Mouse (Mus musculus): ENCODE measurements at regions not wholly inside any gene's neighbourhood (a gene's known extent, or its start where the extent isn't known, plus 50 kb on each side); places are given as distances from the start of the nearest gene placed in this dataset.

DNA sequence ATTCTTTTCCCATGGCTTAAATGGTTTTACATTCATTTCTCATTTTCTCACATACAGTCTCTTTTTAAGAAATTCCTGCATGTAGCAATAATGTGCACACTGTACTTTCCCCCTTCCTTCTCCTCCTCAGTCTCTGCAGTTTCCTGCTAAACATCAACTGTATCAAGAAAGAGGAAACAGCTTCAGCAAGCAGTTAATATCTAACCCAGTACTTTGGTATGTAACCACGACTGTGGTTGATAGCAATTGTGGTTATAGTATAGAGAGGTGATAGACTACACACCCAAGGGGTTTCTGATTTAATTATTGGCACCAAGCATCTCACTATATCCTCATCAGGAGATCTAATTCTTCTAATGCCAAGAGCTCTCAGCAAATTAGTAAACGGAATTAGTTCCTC, 52.8 kb upstream of the Eci2 start:
- ATAC-seq (ENCODE audit: poor library complexity, severe bottlenecking): peak; percentile 30; the same call in 1 of the 2 replicates

DNA sequence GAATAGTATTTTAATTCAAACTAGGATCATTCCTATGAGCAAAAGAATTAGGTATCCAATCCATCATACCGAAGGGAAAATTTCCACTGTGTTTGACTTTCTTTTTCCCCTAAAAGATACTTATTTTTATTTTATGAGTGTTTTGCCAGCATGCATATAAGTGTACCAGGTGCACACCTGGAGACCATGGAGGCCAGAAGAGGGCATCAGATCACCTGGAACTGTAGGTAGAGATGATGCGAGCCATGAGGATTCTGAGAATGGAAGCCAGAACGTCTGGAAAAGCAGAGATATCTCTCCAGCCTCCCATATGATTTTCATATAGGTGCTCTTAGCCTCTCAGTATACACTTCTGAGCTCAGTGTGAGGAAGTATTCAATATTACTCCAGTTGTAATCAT, 58.5 kb upstream of the Eci2 start:
- ATAC-seq (ENCODE audit: poor library complexity, severe bottlenecking): no peak

DNA sequence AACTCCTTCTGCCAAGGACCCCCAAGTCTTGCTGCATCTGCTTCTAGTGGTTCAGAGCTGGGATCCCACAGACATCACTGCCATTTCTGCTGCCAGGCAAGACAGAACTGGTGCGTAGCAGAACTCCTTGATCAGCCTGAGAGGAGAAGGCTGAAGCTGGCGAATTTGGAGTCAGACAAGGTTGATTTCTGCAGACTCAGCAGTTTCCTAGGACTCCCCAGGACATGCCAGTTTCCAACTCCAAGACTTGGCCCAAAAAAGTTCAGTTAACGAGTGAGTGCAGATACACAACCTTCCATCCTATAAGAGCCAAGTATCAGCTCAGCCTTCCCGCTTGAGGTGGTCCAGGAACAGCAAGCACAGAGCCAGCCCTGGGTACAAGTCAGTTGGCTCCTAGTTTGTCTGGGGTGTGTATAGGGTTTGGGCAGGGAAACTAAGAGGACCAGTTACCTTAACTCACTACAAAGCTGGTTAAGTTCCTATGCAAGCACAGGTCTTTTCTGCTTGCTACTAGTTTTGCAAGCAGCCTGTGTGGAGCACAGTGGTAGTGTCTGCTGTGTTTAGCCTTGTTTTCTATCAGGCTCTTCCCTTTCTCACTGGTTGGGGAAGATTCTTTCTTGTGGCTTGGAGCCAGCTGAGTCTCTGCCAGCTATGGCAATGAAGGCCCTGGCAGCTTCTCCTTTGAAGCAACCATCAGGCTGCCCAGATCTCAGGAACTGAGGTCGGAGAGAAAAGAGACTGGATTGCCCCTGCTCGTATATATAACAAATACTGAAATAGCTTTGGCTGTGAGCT, 60.5 kb upstream of the Eci2 start:
- ATAC-seq (ENCODE audit: poor library complexity, severe bottlenecking): no peak

DNA sequence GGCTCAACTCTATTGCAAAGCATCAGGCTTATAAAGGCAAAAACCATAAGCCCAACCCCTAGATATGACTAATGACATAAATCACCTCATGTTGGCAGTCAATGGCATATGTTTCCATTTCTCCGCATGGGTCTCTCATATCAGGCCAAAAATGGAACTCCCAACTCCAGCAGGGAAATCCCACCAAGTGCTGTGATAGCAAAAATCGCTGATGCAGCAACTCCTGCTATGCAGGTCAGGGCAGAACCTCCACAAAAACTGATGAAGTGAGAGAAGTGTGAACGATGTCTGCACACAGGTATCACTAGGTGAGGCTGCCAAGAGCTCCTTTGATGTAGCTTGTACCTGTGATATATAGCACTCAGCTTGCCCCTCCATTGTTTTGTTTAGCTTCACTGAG, 64.3 kb upstream of the Eci2 start:
- no peak for ATAC-seq (ENCODE audit: poor library complexity, severe bottlenecking)

DNA sequence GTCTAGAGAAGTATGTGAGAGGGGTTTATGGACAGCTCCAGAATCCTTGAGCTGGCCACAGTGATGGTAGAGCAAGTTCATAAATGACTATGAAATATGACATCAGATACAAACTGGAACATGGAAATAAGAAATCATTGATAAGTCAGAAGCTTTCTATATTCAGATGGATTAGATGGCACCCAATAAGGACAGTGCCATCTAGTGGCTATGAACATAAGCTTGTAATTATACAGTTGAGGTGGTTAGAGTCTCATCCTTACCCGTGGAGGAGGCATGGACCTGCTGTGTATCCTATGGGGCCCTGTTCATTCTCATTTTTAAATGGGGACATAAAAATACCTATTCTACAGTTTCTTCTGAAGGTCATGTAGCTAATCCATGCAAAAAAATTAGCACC, 92.9 kb upstream of the Eci2 start:
- ATAC-seq (ENCODE audit: poor library complexity, severe bottlenecking): 0 out of 2 replicates have a peak, but pooled peaks have one; percentile 35

DNA sequence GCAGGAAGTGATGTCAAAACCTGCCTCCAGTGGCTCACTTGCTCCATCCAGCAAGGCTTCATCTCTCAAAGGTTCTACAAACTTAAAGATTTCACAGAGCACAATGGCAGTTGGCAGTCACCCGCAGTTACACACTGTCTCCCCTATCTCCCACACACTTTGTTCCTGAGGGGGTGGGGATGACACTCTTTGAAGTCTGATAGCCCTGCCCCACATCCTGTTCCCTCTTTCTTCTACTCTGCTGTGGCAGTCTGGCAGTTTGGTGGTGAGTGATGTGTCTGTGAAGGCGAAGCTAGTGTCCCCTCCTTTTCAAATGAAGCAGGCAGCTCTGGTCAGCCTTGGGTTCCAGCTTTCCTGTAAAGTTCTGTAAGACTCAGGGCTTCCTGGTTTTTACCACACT, 102.6 kb upstream of the Eci2 start:
- ATAC-seq (ENCODE audit: poor library complexity, severe bottlenecking): no peak

DNA sequence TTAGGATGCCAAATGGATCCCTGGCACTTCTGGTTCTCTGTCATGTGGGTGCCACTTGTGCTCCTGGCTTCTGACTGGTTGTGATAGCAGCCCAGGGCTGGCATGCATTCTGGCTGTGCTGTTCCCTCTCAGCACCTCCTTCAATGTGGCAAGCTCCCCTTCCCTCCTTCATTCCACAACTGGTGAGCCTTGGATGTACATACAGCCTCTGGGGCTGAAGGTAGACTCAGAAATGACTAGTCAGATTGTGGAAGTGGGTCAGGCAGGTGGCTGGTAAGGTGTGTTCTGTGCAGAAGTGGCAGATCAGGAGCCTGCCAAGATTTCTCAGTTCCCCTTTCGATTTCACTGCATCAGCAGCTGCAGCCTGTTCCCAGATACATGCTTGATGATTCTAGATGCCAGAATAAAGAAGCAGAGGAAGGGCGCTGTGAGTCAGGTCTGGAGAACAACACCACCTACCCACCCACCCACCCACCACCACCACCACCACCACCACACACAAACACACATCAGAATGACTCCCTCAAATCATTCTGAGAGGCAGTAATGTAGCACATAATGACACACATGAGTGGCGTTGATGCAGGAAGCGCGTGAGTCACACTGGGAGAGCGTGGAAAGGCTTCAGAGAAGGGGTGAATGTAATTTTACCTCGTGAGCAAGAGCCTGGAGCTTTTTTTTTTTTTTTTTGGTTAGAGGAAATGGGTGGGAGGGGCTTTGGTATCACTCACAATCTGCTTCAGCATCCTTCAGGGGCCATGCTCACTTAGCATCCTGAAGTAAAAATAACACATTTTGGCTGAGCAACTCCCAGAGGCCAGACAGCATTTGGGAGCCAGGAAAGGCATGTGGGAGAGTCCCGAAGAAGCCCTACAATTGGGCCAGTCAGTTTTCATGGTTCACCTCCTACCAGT, 104.6 kb upstream of the Eci2 start:
- ATAC-seq (ENCODE audit: poor library complexity, severe bottlenecking): peak; percentile 35; the same call in 1 of the 2 replicates

DNA sequence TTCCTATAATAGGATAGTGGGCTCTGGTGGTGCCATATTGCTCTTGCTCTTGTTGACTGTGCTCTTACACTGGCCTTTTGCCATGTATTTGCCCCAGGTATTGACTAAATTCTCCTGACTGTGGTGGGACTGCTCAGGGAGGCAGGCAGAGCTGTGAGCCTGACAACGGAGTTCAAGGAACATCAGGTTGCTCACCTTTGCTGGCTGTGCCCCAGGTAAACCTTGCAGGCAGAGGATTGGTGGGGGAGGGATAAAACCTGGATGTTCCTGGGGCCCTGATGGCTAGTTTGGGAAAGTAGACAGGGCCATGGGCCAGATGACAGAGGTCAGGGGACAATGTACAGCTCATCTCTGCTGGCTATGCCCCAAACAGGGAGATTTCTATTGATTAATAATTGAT, 124.7 kb upstream of the Eci2 start:
- no peak for ATAC-seq (ENCODE audit: poor library complexity, severe bottlenecking)

DNA sequence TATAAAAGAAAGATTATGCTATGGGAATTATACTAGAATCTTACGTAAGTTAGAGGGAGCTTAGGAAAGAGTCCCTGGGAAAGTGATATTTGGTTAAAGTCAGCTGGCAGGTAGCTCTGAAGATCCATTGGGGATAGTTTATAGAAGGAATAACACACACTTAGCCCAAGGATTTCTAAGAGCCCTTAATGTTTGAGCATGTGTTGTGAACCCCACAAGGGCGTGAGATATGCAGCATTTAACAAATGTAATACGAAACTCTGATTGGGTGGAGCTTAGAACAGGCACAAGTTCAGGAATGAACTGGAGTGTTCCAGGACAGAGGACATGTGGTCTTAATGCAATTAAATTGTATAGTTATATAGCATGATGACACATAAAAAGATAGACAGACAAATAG, 132.6 kb upstream of the Eci2 start:
- no peak for ATAC-seq (ENCODE audit: poor library complexity, severe bottlenecking)

DNA sequence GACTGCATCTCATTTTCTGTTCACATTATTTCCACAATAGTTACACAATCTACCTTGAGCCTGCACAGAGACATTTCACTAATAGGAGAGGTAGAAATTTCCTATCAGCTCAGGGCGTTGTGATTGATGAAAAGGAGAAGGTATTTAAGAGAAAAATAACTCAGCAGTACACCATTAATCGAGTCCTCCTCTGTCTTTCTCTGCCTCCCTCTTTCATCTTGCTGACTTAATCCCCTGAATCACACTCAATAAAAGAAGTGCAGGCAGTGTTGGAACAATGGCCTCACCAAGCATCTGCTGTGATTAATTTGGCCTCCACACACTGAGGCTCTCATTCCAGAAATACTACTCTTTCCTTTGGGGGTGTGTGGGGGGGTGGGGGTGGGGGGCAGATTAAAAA, 133.9 kb upstream of the Eci2 start:
- ATAC-seq (ENCODE audit: poor library complexity, severe bottlenecking): no peak

DNA sequence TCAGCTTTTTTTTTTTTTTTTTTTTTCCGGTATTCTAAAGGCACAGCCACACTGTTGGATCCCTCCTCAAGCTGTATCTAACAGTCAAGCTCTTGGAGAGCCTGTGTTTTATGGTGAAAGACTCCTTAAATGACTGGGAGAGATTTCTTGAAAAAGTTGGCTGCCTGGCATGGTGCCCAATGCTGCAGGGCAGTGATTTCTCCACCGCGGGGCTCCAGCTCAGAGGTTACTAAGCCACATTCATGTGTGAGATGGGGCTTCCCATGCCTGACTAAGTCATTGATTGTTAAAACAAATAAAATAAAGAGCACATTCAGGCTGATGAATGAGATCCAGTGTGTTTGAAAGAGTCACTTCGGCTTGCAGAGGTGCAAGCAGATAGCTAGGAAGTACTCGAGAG, 139.2 kb upstream of the Eci2 start:
- no peak for ATAC-seq (ENCODE audit: poor library complexity, severe bottlenecking)

DNA sequence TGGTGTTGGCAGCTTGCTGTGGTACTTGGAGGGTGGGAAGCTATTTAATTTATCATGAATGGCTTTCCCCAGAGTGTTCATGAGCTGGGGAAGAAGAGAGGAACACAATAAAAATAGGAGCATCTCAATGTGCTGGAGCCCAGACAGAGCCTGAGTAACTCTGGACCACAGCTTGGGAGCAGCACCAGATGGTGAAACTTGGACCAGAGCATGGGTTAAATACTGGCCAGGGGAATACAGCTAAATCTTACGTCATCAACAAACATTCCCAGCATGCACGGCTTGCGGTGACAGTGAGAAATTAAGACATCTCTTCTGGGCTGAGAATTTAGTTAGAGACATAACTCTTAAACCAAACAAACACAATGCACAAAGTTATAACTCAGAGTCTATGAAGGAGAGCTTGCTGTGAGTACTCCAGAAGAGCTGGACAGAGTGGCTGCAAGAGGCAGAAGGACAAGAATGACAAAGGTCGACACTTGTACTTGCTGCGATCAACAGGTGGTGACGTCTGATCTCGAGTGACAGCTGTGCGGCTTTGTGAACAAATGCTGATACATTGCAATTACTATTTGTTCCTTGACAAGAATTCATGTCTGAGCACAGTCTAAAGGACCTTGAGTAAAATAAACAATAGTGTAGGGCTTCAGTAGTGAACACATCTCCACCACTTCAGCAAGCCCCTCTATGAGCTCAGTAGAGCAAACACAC, 140.1 kb upstream of the Eci2 start:
- ATAC-seq (ENCODE audit: poor library complexity, severe bottlenecking): no peak

DNA sequence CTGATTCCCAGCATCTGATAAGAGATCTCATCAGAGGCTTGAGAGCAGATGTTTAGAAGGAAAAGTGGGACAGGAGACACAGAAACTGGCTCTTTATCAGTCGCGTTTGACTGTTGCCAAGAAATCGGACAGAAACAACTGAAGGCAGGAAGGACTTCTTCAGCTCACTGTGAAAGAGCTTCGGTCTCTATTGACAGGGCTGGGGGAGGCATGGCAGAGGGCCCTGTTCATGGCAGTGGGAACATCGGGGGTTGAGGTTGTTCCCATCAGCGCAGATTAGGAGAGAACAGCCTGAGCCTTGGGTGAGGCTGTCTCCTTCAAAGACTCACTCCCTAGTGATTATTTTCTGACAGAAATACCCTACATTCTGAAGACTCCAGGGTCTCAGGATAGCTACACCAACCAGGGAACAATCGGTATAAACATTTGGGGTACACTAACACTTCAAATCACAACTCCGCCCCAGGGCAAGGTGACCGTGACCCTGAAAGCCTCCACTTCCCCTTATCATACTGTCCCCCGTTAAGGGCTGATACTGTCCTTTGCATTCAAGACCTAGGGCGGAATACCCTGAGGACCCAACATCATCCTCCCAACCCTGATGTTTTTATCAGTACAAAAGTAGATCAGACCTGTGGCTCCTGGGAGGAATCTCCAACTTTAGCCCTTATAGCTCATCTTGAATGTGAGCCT, 144.8 kb upstream of the Eci2 start:
- ATAC-seq (ENCODE audit: poor library complexity, severe bottlenecking): no peak

DNA sequence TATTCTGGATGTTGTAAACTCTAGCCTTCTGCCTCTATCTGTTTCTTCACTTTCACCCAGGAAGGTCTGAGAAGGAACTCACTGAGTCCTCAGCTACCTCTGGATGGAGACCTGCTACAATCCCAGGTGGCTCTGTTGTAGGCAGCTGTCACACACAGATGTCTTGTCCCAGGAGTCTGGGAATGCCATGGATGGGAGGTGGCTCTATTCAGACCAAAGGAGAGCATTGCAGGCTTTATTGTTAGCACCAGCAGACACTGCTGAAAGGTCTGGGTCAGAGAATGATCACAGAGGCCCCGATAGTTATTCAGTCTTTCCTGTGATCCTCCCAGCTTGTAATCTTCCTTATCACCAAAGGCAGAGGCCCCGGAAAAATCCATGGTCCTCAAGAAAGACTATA, 146.6 kb upstream of the Eci2 start:
- ATAC-seq (ENCODE audit: poor library complexity, severe bottlenecking): no peak

DNA sequence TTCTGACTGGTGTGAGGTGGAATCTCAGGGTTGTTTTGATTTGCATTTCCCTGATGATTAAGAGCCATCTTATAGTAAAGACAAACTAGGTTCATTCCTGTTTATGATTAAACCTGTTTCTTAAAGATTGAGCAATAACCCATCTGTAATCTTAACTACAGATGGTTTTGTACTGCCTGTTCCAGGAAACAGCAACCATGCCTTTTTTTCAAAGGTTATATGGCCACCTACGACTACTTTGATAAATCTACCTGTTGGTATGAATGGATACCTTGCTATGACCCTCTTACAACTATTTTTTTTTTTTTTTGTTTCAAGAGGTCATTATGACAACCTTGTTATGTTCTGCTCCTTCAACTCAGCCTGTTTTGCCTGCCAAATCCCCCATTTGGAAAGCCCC, 148.7 kb upstream of the Eci2 start:
- no peak for ATAC-seq (ENCODE audit: poor library complexity, severe bottlenecking)

DNA sequence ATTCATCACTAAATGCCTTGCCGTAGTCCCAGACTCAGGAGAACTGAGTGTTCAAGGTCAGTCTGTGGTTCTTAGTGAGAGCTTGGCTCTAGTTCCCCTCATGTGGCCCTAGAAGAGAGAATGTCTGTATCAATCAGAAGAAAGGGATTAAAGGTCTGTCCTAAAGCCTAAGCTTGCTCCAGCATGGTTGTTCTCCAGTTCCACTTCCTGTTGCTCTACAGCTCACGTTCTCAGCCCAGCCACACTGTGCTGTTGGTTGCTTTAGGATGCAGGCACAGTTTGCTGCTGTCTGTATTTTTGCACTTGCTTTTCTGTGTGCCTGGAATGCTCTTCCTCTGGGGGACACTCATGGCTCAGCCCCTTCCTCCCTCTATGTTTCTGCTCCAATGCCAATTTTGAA, 150.4 kb upstream of the Eci2 start:
- ATAC-seq (ENCODE audit: poor library complexity, severe bottlenecking): peak; percentile 52; the same call in 1 of the 2 replicates

DNA sequence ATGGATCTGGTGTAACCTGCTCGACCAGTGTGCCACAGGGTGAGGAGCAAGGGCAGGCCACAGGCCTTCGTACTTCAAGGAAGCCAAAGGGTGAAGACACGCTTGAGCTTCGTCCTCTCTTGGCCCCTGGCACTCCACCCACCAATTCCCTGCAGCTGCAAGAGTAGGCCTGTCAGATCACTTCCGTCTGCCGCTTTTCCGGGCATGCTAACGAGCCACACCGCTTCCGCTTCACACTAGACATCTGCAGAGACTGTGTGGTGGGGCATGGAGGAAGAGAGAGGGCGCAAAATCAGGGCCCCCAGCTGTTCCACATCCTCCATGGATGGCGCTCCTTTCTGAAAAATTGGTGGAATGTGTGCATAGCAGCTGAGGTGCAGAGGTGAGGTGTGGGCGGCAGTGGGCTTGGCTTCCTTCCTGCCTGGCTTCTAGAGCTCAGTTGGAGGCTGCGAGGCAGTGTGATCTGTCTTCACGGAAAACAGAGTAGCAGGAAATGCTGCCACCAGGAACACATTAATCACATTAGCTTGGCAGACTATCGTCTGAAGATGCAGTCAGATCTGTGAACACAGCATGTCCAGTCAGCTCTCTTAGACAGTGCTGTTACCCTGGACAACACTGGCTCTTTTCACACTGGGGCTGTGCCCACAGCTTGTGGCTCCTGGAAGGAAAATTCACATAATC, 162.3 kb upstream of the Eci2 start:
- peak; percentile 98 for ATAC-seq (ENCODE audit: poor library complexity, severe bottlenecking)

DNA sequence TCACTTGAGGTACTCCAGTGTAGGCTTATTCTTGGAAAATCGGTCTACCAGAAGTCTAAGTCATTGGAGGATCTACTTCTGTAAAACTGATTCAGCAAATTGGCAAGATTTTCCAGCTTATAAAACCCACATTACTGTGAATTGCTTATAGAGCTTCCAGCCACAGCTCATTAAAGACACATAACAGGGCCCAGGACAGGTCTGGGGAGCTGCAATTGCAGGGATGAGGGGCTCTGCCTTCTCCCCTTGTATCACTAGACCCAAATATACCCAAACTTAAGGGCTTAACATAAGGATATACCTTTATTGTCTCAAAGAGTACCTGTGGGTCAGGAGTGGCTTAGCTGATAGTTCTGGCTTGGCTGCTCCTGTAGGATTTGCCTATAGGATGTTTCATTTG, 175.2 kb upstream of the Eci2 start:
- ATAC-seq (ENCODE audit: poor library complexity, severe bottlenecking): no peak

DNA sequence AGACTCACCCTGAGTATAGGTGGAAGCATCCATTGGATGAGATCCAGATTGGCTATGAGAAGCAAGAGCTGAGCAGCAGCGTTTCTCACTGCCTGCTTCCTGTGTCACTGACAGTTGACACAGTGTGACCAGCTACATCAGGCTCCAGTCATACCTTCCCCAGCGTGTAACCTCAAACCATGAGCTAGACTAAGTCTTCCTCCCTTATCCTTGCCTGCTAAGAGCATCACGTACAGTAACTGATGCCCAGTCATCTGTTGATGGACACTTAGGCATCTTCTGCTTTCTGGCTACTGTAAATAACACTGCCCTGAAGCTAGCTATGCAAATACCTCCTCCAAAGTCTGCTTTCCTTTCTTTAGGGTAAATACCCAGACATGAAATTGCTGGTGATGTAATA, 181.4 kb upstream of the Eci2 start:
- ATAC-seq (ENCODE audit: poor library complexity, severe bottlenecking): no peak

DNA sequence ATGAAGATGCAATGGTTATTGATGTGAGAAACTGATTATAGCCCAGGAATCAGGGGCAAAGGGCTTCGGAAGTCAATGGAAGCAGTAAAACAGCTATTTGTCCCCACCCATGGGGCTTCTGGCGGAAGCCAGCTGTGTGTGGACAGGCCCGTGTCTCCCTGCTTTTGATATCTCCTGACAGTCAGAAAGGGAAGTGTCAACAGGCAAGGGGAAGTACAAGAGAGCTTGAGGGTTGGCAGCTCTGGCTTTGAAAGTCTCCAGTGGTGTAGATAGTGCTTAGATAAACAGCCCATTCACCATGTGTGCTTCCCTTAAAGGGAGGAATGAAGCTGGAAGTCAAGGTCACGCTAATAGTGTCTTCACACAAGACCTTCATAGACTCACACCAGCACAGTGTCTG, 182.7 kb upstream of the Eci2 start:
- ATAC-seq (ENCODE audit: poor library complexity, severe bottlenecking): peak; percentile 94

All from megakaryocyte, adult 5-6 weeks (primary cell).